Mouse (Mus musculus): ENCODE data around the gene Cetn3.
A peak's percentile ranks its signal among the peaks of the same experiment; 100 is the strongest.

Gene Cetn3

GRCm38 (mm10) chr13:81782971-81783404 lies at the start of gene Cetn3:
Gene Cetn3 (plus strand): TSS chr13:81783077.
- peak; percentile 95 for DNase-seq (ENCODE audit: low spot score)

GRCm38 (mm10) chr13:81736606-81737005 lies 46.3 kb upstream of the Cetn3 start:
- DNase-seq (ENCODE audit: low spot score), result no peak

DNA sequence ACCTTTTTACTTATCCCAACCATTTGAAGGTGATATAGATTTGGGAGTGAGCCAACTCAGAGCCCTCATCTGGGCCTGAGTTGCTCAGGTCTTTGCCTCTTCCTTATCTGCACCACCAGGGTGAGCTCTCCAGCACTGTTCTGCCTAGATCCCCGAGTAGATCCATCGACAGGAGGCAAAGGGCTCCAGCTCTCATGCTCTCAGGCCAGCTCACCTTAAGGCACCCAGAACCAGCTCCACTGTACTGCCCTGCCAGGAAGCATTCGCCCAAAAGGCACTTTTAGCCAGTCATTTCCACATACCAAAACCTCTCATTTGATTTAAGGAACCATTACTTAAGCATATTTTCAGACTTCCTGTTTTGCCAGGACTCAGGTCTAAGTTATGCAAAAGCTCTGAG lies 42.0 kb upstream of the Cetn3 start:
- DNase-seq (ENCODE audit: low spot score), result no peak

GRCm38 (mm10) chr13:81743391-81744091 lies 39.3 kb upstream of the Cetn3 start:
- DNase-seq (ENCODE audit: low spot score), result no peak

DNA sequence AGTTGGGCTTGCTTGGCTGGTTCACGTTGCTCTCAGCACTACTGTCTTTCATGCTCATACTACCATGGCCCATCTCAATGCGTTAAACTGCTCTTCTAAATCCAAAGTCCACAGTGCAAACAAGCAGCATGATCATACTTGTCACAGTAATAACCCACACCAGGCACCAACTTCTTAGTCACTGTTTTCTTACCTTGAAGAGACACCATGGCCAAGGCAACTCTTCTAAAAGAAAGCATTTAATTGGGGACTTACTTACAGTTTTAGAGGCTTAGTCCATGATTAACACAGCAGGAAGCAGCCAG lies 38.8 kb upstream of the Cetn3 start:
- DNase-seq (ENCODE audit: low spot score), result no peak

GRCm38 (mm10) chr13:81754878-81755277 lies 28.0 kb upstream of the Cetn3 start:
- DNase-seq (ENCODE audit: low spot score), result no peak

GRCm38 (mm10) chr13:81755324-81755723 lies 27.6 kb upstream of the Cetn3 start:
- DNase-seq (ENCODE audit: low spot score), result no peak

- DNase-seq (ENCODE audit: low spot score), result peak; percentile 20
Measured at GRCm38 (mm10) chr13:81757058-81757660, 25.7 kb upstream of the Cetn3 start.

- DNase-seq (ENCODE audit: low spot score), result peak; percentile 29
Measured at GRCm38 (mm10) chr13:81760379-81760778, 22.5 kb upstream of the Cetn3 start.

- DNase-seq (ENCODE audit: low spot score), result peak; percentile 41
Measured at GRCm38 (mm10) chr13:81761566-81762186, 21.2 kb upstream of the Cetn3 start.

- no peak for DNase-seq (ENCODE audit: low spot score)
Measured at GRCm38 (mm10) chr13:81764173-81764572, 18.7 kb upstream of the Cetn3 start.

DNA sequence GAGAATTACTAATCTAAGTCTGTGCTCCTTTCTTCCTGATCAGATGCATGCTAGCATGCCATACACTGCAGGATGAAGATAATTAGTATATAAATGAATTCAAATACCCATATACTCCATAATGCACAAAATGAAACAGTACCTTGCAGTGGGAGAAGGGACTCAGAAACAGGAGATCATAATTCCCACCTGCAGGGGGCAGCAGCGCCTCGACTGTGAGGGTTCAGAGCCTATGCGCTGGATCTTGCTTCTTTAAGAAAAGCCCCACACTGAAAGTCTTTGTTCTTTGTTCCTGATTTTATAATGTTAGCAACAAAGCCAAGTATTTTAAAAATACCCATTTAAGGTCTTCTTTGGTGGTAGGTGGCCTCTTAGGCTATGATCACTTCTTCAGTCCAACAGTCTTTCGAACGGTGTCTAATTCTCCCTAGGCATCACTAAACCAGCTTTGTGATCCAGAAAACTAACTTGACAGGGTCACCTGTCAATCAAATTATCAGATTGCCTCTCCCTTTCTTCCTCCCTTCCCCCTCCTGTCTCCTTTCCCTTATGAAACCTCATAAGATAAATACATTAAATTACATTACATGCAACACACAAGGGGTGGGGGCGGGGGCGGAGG lies 15.7 kb upstream of the Cetn3 start:
- peak; percentile 61 for DNase-seq (ENCODE audit: low spot score)

DNA sequence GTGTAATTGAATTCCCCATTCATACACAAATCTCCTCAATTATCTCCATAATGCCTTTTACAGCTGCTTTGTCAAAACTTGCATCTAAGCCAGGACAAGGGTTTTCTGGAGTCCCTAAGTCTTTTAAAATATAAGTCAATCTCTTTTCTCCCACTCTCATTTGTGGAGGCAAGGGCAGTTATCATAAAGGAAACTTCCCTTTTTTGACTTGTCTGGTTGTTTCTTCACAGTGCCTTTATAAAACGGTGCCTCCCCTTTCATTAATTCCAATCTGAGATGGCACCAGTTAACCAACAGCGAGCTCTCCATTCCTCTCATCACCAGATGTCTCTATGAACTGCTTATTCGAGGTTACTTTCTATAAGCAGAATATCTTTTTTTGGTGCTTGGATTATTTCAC lies 6.7 kb upstream of the Cetn3 start:
- DNase-seq (ENCODE audit: low spot score), result no peak

GRCm38 (mm10) chr13:81782475-81782874 lies 402 bp upstream of the Cetn3 start:
- DNase-seq (ENCODE audit: low spot score), result no peak

DNA sequence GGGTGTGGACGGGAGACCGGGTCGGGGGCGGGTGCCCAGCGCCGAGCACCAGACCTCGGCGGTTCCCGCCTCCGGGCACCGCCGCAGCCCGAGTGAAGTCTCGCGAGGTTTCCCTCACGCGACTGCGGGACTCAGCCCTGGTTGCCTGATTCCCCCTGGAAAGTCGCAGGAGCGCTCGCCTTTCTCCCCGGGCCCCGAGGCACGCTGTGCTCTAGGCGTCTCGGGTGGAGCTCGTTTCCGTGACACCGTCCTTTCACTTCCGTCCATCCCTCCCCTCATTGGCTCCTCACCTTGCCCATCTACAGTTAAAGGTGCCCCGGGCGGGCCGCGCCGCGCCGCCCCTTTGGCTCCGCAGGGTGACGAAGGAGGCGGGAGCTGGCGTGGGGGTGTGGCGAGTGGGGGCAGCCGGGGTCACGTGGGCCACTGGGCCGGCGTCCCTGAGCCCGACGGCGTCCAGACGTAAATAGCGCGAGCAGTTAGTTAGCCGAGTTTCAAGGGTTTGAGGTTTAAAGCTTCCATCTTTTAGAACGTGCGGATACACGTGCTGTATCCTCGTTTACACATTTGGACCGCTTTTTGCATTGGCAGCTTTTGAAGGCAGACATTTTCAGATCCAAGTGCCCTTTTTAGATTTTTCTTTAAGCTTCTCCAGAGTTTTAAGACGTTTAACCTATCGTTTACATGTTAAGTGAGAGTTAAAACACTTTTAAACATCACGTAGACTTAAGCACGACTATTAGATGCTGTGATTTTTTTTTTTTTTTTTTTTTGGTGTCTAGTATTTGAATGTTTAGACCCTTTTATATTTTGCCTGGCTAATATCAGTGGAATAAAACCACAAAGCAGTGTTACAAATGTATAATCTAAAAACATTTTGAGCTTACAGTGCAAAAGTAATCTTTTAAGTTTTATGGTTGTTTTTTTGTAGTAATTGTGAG lies 797 bp downstream of the Cetn3 start:
- DNase-seq (ENCODE audit: low spot score), result peak; percentile 98

DNA sequence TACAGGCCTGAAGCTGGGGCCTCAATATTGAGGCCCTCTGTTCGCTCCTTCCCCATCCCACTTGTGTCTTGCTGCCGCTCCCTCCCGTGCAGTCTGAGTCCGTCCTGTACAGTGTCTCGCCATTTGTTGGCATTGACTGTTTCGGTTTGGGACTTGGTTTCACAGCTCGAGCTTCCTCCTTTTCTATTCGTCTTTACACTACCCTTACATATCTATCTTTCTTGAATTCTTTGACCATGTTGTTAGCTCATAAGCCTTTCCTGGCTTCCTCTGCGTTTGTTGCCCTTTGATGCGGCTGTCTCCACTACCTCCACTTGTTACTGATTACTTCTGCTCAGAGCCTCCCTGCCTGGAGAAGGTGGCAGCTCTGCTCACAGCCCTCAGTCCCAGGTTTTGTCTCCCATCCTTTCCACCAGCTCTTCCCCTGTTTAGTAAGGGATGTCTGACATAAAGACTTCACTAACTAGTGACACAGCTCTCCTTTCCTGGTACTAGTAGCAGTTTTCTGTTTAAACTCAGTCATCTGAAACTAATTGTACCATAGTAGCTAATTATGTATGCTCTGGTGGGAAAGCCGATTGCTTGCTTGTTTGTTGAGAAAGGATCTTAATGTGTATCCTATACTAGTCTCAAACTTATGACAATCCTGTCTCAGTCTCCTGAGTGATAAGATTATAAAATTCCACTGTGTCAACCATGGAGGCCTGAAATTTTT lies 3.0 kb downstream of the Cetn3 start:
- DNase-seq (ENCODE audit: low spot score), result no peak

DNA sequence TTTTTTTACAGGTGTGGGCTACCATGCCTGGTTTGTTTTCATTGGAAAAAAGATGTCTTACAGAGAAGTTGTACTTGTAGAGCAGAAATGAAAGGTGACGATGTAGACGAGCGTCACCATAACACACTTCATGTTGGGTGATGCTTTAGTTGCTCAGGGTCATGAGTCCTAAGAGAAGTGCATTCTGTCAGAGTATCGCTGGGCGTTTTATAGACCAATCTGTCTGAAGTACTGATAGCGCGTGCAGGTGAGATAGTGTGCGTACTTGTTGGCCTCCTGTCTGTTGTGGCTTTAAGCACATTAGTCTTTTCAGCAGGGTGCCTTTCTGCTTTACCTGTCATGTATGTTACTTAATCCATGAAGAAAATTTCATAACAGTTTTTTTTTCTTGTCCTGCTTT lies 7.3 kb downstream of the Cetn3 start:
- DNase-seq (ENCODE audit: low spot score), result no peak

DNA sequence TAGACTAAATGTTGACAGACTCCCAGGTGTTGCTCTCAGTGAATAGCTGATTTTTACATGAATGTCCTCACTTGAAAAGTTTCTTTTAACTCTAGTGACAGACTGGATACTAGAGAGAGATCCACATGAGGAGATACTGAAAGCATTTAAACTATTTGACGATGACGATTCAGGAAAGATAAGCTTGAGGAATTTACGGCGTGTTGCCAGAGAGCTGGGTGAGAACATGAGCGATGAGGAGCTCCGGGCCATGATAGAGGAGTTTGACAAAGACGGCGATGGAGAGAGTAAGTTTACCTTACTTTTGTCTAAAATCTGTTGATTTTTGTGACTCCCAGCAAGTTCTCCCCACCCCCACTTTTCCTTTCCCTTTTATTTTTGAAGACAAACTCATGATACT lies 9.0 kb downstream of the Cetn3 start:
- peak; percentile 6 for DNase-seq (ENCODE audit: low spot score)

GRCm38 (mm10) chr13:81793850-81794249 lies 11.0 kb downstream of the Cetn3 start:
- DNase-seq (ENCODE audit: low spot score), result peak; percentile 7

- peak; percentile 1 for DNase-seq (ENCODE audit: low spot score)
Measured at GRCm38 (mm10) chr13:81801121-81801520, 18.2 kb downstream of the Cetn3 start.

- DNase-seq (ENCODE audit: low spot score), result no peak
Measured at GRCm38 (mm10) chr13:81803713-81804112, 20.8 kb downstream of the Cetn3 start.

Data from lung, postnatal 25 days (tissue).